Mouse (Mus musculus): ENCODE measurements around the gene Il11ra1. TPM values are rescaled to one million over a fixed set of nuclear protein-coding genes. Genes with fewer than 3 reads are reported as not detected.
"Not testable (repeated sequence)": the region's sequence is repeated elsewhere in the genome, so short reads cannot be mapped to it uniquely, and the experiment has no call there.

The Il11ra1 gene
- polyA plus RNA-seq, 1 experiment from 2014 or later, result 128 TPM

DNA sequence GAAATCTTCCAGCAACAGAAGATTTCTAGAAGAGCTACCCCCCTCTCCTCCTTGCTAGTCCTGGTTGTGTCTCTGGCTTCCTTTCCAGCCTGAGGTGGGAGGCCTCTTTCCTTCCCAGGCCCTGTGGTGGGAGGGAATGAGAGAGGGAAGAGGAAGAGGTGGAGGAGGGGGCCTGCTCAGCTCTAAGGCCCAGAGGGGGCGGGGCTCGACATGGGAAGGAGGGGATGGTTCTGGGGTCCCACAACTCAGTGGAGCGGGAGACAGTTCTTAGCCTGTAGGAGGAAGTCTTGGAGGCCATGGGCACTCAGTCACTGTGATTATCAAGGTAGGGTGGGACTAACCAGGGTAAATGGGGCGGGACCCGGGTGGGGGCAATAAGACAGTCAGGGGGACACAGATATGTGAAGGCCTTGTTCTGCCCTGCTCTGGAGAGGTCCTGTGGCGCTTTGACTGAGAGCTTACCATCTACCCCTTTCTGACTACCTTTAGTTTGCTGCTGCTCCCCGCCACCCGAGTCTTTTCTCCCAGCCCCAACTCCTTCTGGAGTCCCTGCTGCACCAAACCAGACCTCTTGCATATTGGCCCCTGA, 62.4 kb downstream of the Il11ra1 start:
- Histone ChIP-seq H3K4me2 (peak overlapping the region; percentile 73), H3K9ac (ENCODE audit: low read depth, low read length) (peak overlapping the region; percentile 66), H3K4me3 (ENCODE audit: low read depth, low read length) (peak overlapping the region; percentile 47), H3K9me3 (replicated peaks; ENCODE audit: control insufficient read depth, low read length) (no peaks in the 10 kb centered on the region), H3K36me3 (ENCODE audit: control insufficient read depth, insufficient read depth, low read length) (peaks cover 2% of the 10 kb centered on the region; the same call in 1 of the 2 replicates), H3K4me1 (ENCODE audit: control insufficient read depth, insufficient read depth, low read length) (peaks cover 28% of the 10 kb centered on the region), H3K27ac (ENCODE audit: low read depth, low read length) (peak overlapping the region; percentile 87), H3K27me3 (ENCODE audit: control insufficient read depth, insufficient read depth, low read length) (no peaks in the 10 kb centered on the region)
- WGBS (ENCODE audit: insufficient replicate concordance), result 34% methylated on average over 8 of the region's 8 CpGs
- peak; percentile 76 for ATAC-seq (replicated peaks; ENCODE audit: insufficient number of reproducible peaks, low FRiP score, low TSS enrichment)

DNA sequence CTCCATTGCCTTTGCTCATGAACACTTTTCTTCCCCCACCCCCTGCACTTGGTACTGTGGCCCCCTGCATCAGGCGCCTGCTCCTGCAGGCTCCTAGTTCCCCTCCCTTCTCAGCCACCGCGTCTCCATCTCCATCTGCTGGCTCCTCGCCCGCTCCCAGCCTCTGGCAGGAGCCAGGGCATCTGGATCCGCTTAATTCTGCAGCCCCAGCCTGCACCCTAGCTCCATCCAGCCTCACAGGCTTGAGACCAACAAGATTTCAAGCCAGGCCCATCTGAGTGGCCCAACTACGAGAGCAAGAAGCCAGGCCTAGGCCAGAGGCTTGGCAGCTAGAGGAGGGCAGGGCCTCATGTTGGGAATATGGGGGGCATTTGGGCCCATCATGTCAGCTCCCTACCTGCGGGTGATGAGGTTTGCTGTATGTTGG, 62.9 kb downstream of the Il11ra1 start:
- not testable (repeated sequence) for H3K36me3 ChIP-seq (ENCODE audit: control insufficient read depth, insufficient read depth, low read length); H3K9me3 ChIP-seq (replicated peaks; ENCODE audit: control insufficient read depth, low read length); ATAC-seq (replicated peaks; ENCODE audit: insufficient number of reproducible peaks, low FRiP score, low TSS enrichment); H3K27me3 ChIP-seq (ENCODE audit: control insufficient read depth, insufficient read depth, low read length)
- Histone ChIP-seq H3K4me2 (peak overlapping the region; percentile 73), H3K27ac (ENCODE audit: low read depth, low read length) (peak overlapping the region; percentile 87; the same call in 1 of the 2 replicates), H3K4me3 (ENCODE audit: low read depth, low read length) (peak overlapping the region; percentile 19), H3K4me1 (ENCODE audit: control insufficient read depth, insufficient read depth, low read length) (peaks cover 28% of the 10 kb centered on the region), H3K9ac (ENCODE audit: low read depth, low read length) (peak overlapping the region; percentile 61; the same call in 1 of the 2 replicates)
- 40% methylated on average over 8 of the region's 8 CpGs for WGBS (ENCODE audit: insufficient replicate concordance)

DNA sequence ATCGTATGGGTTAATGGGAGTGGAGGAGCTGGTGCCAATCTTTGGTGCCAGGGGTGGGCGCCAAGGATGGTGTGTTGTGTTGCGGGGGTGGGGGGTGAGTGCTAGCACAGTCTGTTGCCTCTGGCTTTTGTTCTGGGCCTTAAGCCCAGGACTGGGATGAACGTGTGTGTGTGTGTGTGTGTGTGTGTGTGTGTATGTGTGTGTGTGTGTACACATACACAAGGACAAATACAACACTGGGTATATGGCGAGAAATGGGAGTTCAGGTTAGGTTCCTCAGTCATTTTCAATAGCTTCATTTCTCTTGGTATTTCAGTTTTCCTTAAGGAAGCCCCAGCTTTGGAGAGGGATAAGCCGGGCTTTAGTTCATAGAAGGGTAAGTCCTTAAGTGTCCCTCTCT, 63.4 kb downstream of the Il11ra1 start:
- WGBS (ENCODE audit: insufficient replicate concordance), result 84% methylated on average over 3 of the region's 6 CpGs
- H3K27ac ChIP-seq (ENCODE audit: low read depth, low read length); H3K9ac ChIP-seq (ENCODE audit: low read depth, low read length); ATAC-seq (replicated peaks; ENCODE audit: insufficient number of reproducible peaks, low FRiP score, low TSS enrichment); H3K27me3 ChIP-seq (ENCODE audit: control insufficient read depth, insufficient read depth, low read length); H3K36me3 ChIP-seq (ENCODE audit: control insufficient read depth, insufficient read depth, low read length); H3K4me3 ChIP-seq (ENCODE audit: low read depth, low read length); H3K9me3 ChIP-seq (replicated peaks; ENCODE audit: control insufficient read depth, low read length): not testable (repeated sequence)
- Histone ChIP-seq H3K4me2 (peak overlapping the region; percentile 73; the same call in 1 of the 2 replicates), H3K4me1 (ENCODE audit: control insufficient read depth, insufficient read depth, low read length) (peaks cover 28% of the 10 kb centered on the region)

DNA sequence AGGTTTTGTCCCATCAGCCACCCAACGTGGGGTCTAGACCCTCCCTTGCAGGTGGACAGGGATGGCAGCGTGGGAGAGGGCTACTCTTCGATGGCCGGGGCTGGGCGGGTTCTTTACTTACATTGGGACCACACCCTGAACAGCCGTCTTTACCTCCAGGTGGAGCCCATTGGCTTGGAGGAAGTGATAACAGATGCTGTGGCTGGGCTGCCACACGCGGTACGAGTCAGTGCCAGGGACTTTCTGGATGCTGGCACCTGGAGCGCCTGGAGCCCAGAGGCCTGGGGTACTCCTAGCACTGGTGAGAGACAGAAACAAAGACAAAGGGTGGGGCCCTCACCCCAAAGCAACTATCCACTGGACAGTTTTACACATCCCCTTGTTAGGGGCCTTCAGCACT, 67.5 kb downstream of the Il11ra1 start:
- not testable (repeated sequence) for H3K27ac ChIP-seq (ENCODE audit: low read depth, low read length); H3K4me3 ChIP-seq (ENCODE audit: low read depth, low read length); H3K9me3 ChIP-seq (replicated peaks; ENCODE audit: control insufficient read depth, low read length); H3K9ac ChIP-seq (ENCODE audit: low read depth, low read length); H3K27me3 ChIP-seq (ENCODE audit: control insufficient read depth, insufficient read depth, low read length); H3K4me2 ChIP-seq; ATAC-seq (replicated peaks; ENCODE audit: insufficient number of reproducible peaks, low FRiP score, low TSS enrichment); H3K4me1 ChIP-seq (ENCODE audit: control insufficient read depth, insufficient read depth, low read length); H3K36me3 ChIP-seq (ENCODE audit: control insufficient read depth, insufficient read depth, low read length)
- WGBS (ENCODE audit: insufficient replicate concordance), result 78% methylated on average over 10 of the region's 10 CpGs

DNA sequence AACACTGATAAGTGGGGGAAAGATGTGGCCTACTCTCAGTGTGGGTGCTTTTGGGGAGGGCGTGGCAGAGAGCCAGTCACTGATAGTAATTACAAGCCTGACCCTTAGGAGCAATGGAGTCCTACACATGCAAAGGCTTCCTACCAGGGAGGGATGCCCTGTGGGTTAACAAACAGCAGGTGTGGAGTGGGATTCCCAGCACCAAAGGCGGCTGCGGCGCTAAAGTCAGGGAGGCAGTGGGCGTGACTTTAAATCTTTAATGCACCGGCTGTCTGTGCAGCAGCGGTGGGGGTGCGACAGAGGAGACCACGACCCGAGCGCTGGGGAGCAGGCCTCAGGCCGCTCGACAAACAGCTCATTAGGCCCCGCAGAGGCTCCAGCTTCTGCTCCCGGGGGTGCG, 73.2 kb downstream of the Il11ra1 start:
- H3K27me3 ChIP-seq (ENCODE audit: control insufficient read depth, insufficient read depth, low read length); H3K9ac ChIP-seq (ENCODE audit: low read depth, low read length); ATAC-seq (replicated peaks; ENCODE audit: insufficient number of reproducible peaks, low FRiP score, low TSS enrichment); H3K9me3 ChIP-seq (replicated peaks; ENCODE audit: control insufficient read depth, low read length); H3K36me3 ChIP-seq (ENCODE audit: control insufficient read depth, insufficient read depth, low read length); H3K27ac ChIP-seq (ENCODE audit: low read depth, low read length); H3K4me1 ChIP-seq (ENCODE audit: control insufficient read depth, insufficient read depth, low read length): not testable (repeated sequence)
- WGBS (ENCODE audit: insufficient replicate concordance), result 8% methylated on average over 5 of the region's 16 CpGs
- Histone ChIP-seq H3K4me2 (peak overlapping the region; percentile 52), H3K4me3 (ENCODE audit: low read depth, low read length) (peak overlapping the region; percentile 30)

DNA sequence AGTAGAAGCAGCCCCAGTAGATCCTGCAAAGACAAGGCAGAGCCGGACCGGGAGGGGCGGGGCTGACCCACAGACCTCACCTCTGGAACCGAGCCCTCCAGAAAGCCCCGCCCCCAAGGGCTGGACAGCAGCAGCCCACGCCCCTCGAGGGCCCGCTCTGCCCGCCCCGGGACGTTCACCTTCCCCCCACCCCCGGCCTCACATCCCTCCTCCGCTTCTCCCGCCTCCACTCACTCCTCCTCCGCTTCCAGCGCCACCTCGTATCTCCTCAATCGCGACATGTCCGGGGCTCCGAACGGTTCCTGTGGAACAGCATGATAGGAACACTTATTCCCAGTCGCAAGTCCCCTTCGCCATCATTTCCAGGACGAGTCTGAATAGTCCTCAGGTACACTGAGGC, 73.7 kb downstream of the Il11ra1 start:
- H3K27ac ChIP-seq (ENCODE audit: low read depth, low read length); H3K9ac ChIP-seq (ENCODE audit: low read depth, low read length); H3K27me3 ChIP-seq (ENCODE audit: control insufficient read depth, insufficient read depth, low read length); H3K9me3 ChIP-seq (replicated peaks; ENCODE audit: control insufficient read depth, low read length); H3K36me3 ChIP-seq (ENCODE audit: control insufficient read depth, insufficient read depth, low read length); H3K4me1 ChIP-seq (ENCODE audit: control insufficient read depth, insufficient read depth, low read length); ATAC-seq (replicated peaks; ENCODE audit: insufficient number of reproducible peaks, low FRiP score, low TSS enrichment): not testable (repeated sequence)
- Histone ChIP-seq H3K4me2 (peak overlapping the region; percentile 50), H3K4me3 (ENCODE audit: low read depth, low read length) (peak overlapping the region; percentile 29)
- WGBS (ENCODE audit: insufficient replicate concordance), result 0% methylated on average over 16 of the region's 25 CpGs

DNA sequence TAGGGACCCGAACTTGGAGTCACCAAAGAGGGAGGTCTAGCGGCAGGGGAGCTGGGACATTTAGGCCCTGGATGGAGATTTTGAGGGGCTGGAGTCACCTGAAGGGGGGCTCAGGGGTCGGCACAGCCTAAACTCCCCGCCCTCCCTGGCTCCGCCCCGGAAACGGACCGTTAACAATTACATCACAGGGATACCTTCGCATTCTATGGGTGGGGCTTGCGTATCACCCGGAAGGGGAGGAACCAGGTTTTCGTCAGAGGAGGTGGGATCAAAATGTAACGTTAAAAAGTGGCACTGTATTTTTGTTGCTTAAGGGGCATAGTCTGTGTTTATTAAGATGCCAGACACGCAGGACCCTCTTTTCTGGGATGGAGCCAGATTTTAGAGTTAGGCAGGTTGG, 74.2 kb downstream of the Il11ra1 start, which contains the start of gene Ccl27a:
Gene Ccl27a (minus strand): TSS at position 246 of the 400 bp plus-strand sequence.
- H3K36me3 ChIP-seq (ENCODE audit: control insufficient read depth, insufficient read depth, low read length); H3K4me1 ChIP-seq (ENCODE audit: control insufficient read depth, insufficient read depth, low read length); H3K9ac ChIP-seq (ENCODE audit: low read depth, low read length); ATAC-seq (replicated peaks; ENCODE audit: insufficient number of reproducible peaks, low FRiP score, low TSS enrichment); H3K27me3 ChIP-seq (ENCODE audit: control insufficient read depth, insufficient read depth, low read length); H3K27ac ChIP-seq (ENCODE audit: low read depth, low read length); H3K9me3 ChIP-seq (replicated peaks; ENCODE audit: control insufficient read depth, low read length): not testable (repeated sequence)
- WGBS (ENCODE audit: insufficient replicate concordance), result 0% methylated on average over 12 of the region's 14 CpGs
- Histone ChIP-seq H3K4me3 (ENCODE audit: low read depth, low read length) (peak within 1 kb of the TSS; percentile 30), H3K4me2 (peak within 1 kb of the TSS; percentile 52)

DNA sequence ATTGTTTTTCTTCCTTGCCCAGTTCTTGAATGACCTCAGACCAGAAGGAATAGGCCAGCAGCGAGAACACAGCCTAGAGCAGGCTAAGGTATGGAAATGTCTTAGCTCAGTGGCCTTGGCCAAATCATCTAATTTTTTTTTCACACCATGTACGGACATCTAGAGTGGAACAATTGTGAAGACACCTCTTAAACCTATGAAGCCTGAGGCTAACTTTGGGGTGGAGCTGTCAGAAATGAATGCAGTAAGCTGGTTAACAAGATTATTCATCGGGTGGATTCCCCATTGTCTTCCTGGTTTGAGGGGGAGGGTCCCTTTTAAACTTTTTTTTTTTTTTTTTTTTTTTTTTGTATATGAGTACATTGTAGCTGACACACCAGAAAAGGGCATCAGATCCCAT, 74.7 kb downstream of the Il11ra1 start:
- H3K4me3 ChIP-seq (ENCODE audit: low read depth, low read length); H3K27ac ChIP-seq (ENCODE audit: low read depth, low read length); H3K9ac ChIP-seq (ENCODE audit: low read depth, low read length); H3K27me3 ChIP-seq (ENCODE audit: control insufficient read depth, insufficient read depth, low read length); H3K36me3 ChIP-seq (ENCODE audit: control insufficient read depth, insufficient read depth, low read length); H3K4me1 ChIP-seq (ENCODE audit: control insufficient read depth, insufficient read depth, low read length); H3K9me3 ChIP-seq (replicated peaks; ENCODE audit: control insufficient read depth, low read length); ATAC-seq (replicated peaks; ENCODE audit: insufficient number of reproducible peaks, low FRiP score, low TSS enrichment): not testable (repeated sequence)
- H3K4me2 ChIP-seq, result peak overlapping the region; percentile 52
- 66% methylated on average over 3 of the region's 3 CpGs for WGBS (ENCODE audit: insufficient replicate concordance)

DNA sequence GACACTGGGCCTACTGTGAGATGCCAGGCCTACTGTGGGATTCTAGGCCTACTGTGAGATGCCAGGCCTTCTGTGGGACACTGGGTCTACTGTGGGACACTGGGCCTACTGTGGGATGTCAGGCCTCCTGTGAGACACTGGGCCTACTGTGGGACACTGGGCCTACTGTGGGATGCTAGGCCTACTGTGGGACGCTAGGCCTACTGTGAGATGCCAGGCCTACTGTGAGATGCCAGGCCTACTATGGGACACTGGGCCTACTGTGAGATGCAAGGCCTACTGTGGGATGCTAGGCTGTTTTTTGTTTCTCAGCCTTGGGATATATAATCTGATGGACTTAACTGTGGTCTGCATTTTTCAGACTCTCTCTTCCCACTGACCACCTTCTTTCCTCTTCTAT, 76.1 kb downstream of the Il11ra1 start:
- H3K36me3 ChIP-seq (ENCODE audit: control insufficient read depth, insufficient read depth, low read length); ATAC-seq (replicated peaks; ENCODE audit: insufficient number of reproducible peaks, low FRiP score, low TSS enrichment); H3K27ac ChIP-seq (ENCODE audit: low read depth, low read length); H3K4me1 ChIP-seq (ENCODE audit: control insufficient read depth, insufficient read depth, low read length); H3K4me2 ChIP-seq; H3K9me3 ChIP-seq (replicated peaks; ENCODE audit: control insufficient read depth, low read length); H3K27me3 ChIP-seq (ENCODE audit: control insufficient read depth, insufficient read depth, low read length); H3K9ac ChIP-seq (ENCODE audit: low read depth, low read length); H3K4me3 ChIP-seq (ENCODE audit: low read depth, low read length): not testable (repeated sequence)
- 65% methylated on average over 1 of the region's 1 CpGs for WGBS (ENCODE audit: insufficient replicate concordance)
